In genomic region chr6:23106373-23106772, GRCm38 (mm10) we compare ENCODE assay signal across 22 mouse cellular contexts. TPM values are rescaled to one million over a fixed set of nuclear protein-coding genes. Genes with fewer than 3 reads are reported as not detected.
DNase-seq lines count a peak whose midpoint lies in the region; ATAC-seq and TF ChIP-seq lines count a peak whose summit lies in the region.
"Had no signal": no experiment of that assay in that cellular context is flagged by ENCODE, and none has a peak within 500 bp of the region (broad histone marks: within the 10 kb centered on the region; RNA-seq: fewer than 3 reads in every experiment).

No protein-coding gene starts in this region.

- no peak overlapping the region for H3K27ac ChIP-seq in lung, embryonic 15.5 days
- H3K27ac ChIP-seq in lung, postnatal 0 days (ENCODE audit: low read length) = no peak overlapping the region
- H3K27ac ChIP-seq: embryonic facial prominence, embryonic 10.5 days; embryonic facial prominence, embryonic 12.5 days; forebrain, embryonic 10.5 days; forebrain, embryonic 12.5 days had no signal

- TF ChIP-seq CTCF in lung, adult 2 months (IDR thresholded peaks at IDR 0.05; ENCODE audit: insufficient read depth, low read length) = no peak
- TF ChIP-seq CTCF in lung, postnatal 0 days (IDR thresholded peaks at IDR 0.05) = no peak

- no peak overlapping the region for H3K4me3 ChIP-seq in lung, embryonic 15.5 days
- H3K4me3 ChIP-seq in lung, adult 2 months (replicated peaks; ENCODE audit: extremely low read depth, low read depth, low read length) = no peak overlapping the region
- H3K4me3 ChIP-seq in lung, postnatal 0 days (ENCODE audit: low read depth, low read length) = no peak overlapping the region
- H3K4me3 ChIP-seq: embryonic facial prominence, embryonic 10.5 days; embryonic facial prominence, embryonic 12.5 days; forebrain, embryonic 10.5 days; forebrain, embryonic 12.5 days had no signal

- ATAC-seq in lung, embryonic 15.5 days (ENCODE audit: borderline replicate concordance, extremely low read depth, low FRiP score, low TSS enrichment) = peak; percentile 66; the same call in 1 of the 2 replicates
- no peak for ATAC-seq in lung, postnatal 0 days
- ATAC-seq: forebrain, embryonic 14.5 days; forebrain, embryonic 16.5 days had no signal

- no peak for TF ChIP-seq POLR2A in lung, adult 2 months (IDR thresholded peaks at IDR 0.05; ENCODE audit: borderline replicate concordance, extremely low read depth, low read depth, low read length)

- no peaks in the 10 kb centered on the region for H3K9me3 ChIP-seq in lung, embryonic 15.5 days
- no peaks in the 10 kb centered on the region for H3K9me3 ChIP-seq in lung, postnatal 0 days (ENCODE audit: low read length)
- H3K9me3 ChIP-seq: embryonic facial prominence, embryonic 10.5 days; embryonic facial prominence, embryonic 12.5 days; forebrain, embryonic 10.5 days; forebrain, embryonic 12.5 days had no signal

- H3K4me2 ChIP-seq in lung, embryonic 15.5 days = no peak overlapping the region
- no peak overlapping the region for H3K4me2 ChIP-seq in lung, postnatal 0 days (replicated peaks; ENCODE audit: low read depth, low read length)
- H3K4me2 ChIP-seq: embryonic facial prominence, embryonic 12.5 days; forebrain, embryonic 12.5 days had no signal

- H3K27me3 ChIP-seq in lung, embryonic 15.5 days = no peaks in the 10 kb centered on the region
- H3K27me3 ChIP-seq in lung, postnatal 0 days (replicated peaks; ENCODE audit: insufficient read depth, low read length) = no peaks in the 10 kb centered on the region
- H3K27me3 ChIP-seq: embryonic facial prominence, embryonic 12.5 days; forebrain, embryonic 12.5 days had no signal

- no peaks in the 10 kb centered on the region for H3K36me3 ChIP-seq in lung, embryonic 15.5 days
- no peaks in the 10 kb centered on the region for H3K36me3 ChIP-seq in lung, postnatal 0 days (ENCODE audit: insufficient read depth, low read length)
- H3K36me3 ChIP-seq: embryonic facial prominence, embryonic 10.5 days; embryonic facial prominence, embryonic 12.5 days; forebrain, embryonic 10.5 days; forebrain, embryonic 12.5 days had no signal

- TF ChIP-seq EP300 in lung, postnatal 0 days (IDR thresholded peaks at IDR 0.05) = no peak

- 0 out of 2 replicates have a peak, but pooled peaks cover 3% of the 10 kb centered on the region for H3K4me1 ChIP-seq in lung, embryonic 15.5 days
- H3K4me1 ChIP-seq in lung, adult 2 months (ENCODE audit: control insufficient read depth, insufficient read depth, low read length) = no peaks in the 10 kb centered on the region
- H3K4me1 ChIP-seq in lung, postnatal 0 days (ENCODE audit: insufficient read depth, low read depth, low read length) = no peaks in the 10 kb centered on the region
- H3K4me1 ChIP-seq: embryonic facial prominence, embryonic 10.5 days; embryonic facial prominence, embryonic 12.5 days; forebrain, embryonic 10.5 days; forebrain, embryonic 12.5 days had no signal

- H3K9ac ChIP-seq in lung, embryonic 15.5 days = no peak overlapping the region
- no peak overlapping the region for H3K9ac ChIP-seq in lung, postnatal 0 days (replicated peaks; ENCODE audit: low read depth)
- H3K9ac ChIP-seq: embryonic facial prominence, embryonic 12.5 days; forebrain, embryonic 12.5 days had no signal

- DNase-seq in lung, adult 2 months = no peak
- peak; percentile 5 for DNase-seq in lung, postnatal 10 days
- no peak for DNase-seq in lung, postnatal 0 days (ENCODE audit: low spot score)
- peak; percentile 33 for DNase-seq in brain, adult 2 months (ENCODE audit: low read depth, low spot score)
- peak; percentile 30 for DNase-seq in fibroblast of lung, adult 2 months (ENCODE audit: low read depth)
- DNase-seq in testis, postnatal 10 days (ENCODE audit: low spot score) = no peak
- DNase-seq: adrenal gland, adult 2 months; adrenal gland, postnatal 10 days; adrenal gland, postnatal 25 days; cerebellum, adult 11-12 months; cerebellum, adult 2 months; cerebellum, adult 9-10 months; cerebellum, postnatal 10 days; cerebellum, postnatal 25 days had no signal

- 27% methylated on average over 4 of the region's 4 CpGs for WGBS in lung, embryonic 15.5 days
- 31% methylated on average over 4 of the region's 4 CpGs for WGBS in lung, adult 2 months
- WGBS in lung, postnatal 0 days = 39% methylated on average over 4 of the region's 4 CpGs

RNA-seq across cellular contexts. Expression of gene Aass, which starts 26.4 kb away (rescaled TPM):
- polyA plus RNA-seq in lung, embryonic 15.5 days (2015; fragmentation: Nextera tagmentation; extraction: Ambion mirVana) = 3.2 and 4.3 TPM in 2 replicates
- polyA plus RNA-seq in lung, adult 2 months (2012; rRNA removed) = 1.5 and 1.9 TPM in 2 replicates
- 1.8 and 1.9 TPM in 2 replicates for polyA plus RNA-seq in lung, postnatal 0 days (2015; fragmentation: Nextera tagmentation; extraction: Ambion mirVana)
- polyA plus RNA-seq: C2C12 had no signal

Comparison
In these comparisons a context has a peak if more than half of its experiments do, and no peak if none do; other contexts are left out.
1. DNase-seq: peak in lung, postnatal 10 days (single experiment), brain, adult 2 months (single experiment) and fibroblast of lung, adult 2 months (single experiment); none in lung, adult 2 months (single experiment), lung, postnatal 0 days (single experiment) and testis, postnatal 10 days (single experiment).